In genomic region chr14:46606694-46607093, GRCm38 (mm10) we compare ENCODE assay signal across 16 mouse cellular contexts.
DNase-seq lines count a peak whose midpoint lies in the region; ATAC-seq and TF ChIP-seq lines count a peak whose summit lies in the region.
"Had no signal": no experiment of that assay in that cellular context is flagged by ENCODE, and none has a peak within 500 bp of the region (broad histone marks: within the 10 kb centered on the region; RNA-seq: fewer than 3 reads in every experiment).

No protein-coding gene starts in this region.

- DNase-seq in forebrain, embryonic 10.5 days (ENCODE audit: extremely low spot score, low spot score) = peak; percentile 13
- DNase-seq in forebrain, embryonic 14.5 days (ENCODE audit: low spot score) = no peak
- DNase-seq in liver, adult 2 months (ENCODE audit: extremely low read depth, low read depth, low spot score) = peak; percentile 63
- DNase-seq in liver, embryonic 11.5 days (ENCODE audit: low spot score) = no peak
- DNase-seq in limb, embryonic 10.5 days (ENCODE audit: low spot score) = peak; percentile 33
- no peak for DNase-seq in yolk sac, embryonic 10.5 days (ENCODE audit: low spot score)
- DNase-seq: adrenal gland, postnatal 14 days; cerebellum, adult 11-12 months; cerebellum, adult 9-10 months; cerebellum, postnatal 25 days; gastrocnemius, postnatal 36 days; heart, postnatal 14 days had no signal

- H3K9me3 ChIP-seq in forebrain, embryonic 10.5 days = no peaks in the 10 kb centered on the region; the same call in 1 of the 2 replicates
- H3K9me3 ChIP-seq in forebrain, embryonic 14.5 days (replicated peaks; ENCODE audit: control insufficient read depth, low read length) = no peaks in the 10 kb centered on the region
- no peaks in the 10 kb centered on the region for H3K9me3 ChIP-seq in liver, embryonic 11.5 days (ENCODE audit: control insufficient read depth, low read length)
- H3K9me3 ChIP-seq in limb, embryonic 10.5 days (replicated peaks) = no peaks in the 10 kb centered on the region
- no peaks in the 10 kb centered on the region for H3K9me3 ChIP-seq in liver, embryonic 16.5 days (replicated peaks; ENCODE audit: control insufficient read depth, low read length)
- H3K9me3 ChIP-seq: forebrain, embryonic 15.5 days; hindbrain, embryonic 13.5 days had no signal

- H3K9ac ChIP-seq in forebrain, embryonic 14.5 days (ENCODE audit: low read length) = no peak overlapping the region
- no peak overlapping the region for H3K9ac ChIP-seq in liver, adult 2 months (ENCODE audit: low read depth, low read length)
- no peak overlapping the region for H3K9ac ChIP-seq in liver, embryonic 11.5 days (ENCODE audit: low read depth, low read length)
- H3K9ac ChIP-seq in liver, embryonic 16.5 days (ENCODE audit: low read depth, low read length) = no peak overlapping the region
- H3K9ac ChIP-seq: forebrain, embryonic 15.5 days; hindbrain, embryonic 13.5 days had no signal

- H3K27ac ChIP-seq in forebrain, embryonic 10.5 days = no peak overlapping the region
- no peak overlapping the region for H3K27ac ChIP-seq in forebrain, embryonic 14.5 days (ENCODE audit: low read depth, low read length)
- H3K27ac ChIP-seq in liver, adult 2 months (replicated peaks; ENCODE audit: insufficient read depth, low read depth, low read length) = peak overlapping the region; percentile 79
- no peak overlapping the region for H3K27ac ChIP-seq in liver, embryonic 11.5 days (ENCODE audit: low read depth, low read length)
- H3K27ac ChIP-seq in limb, embryonic 10.5 days = peak overlapping the region; percentile 61; the same call in 1 of the 2 replicates
- no peak overlapping the region for H3K27ac ChIP-seq in liver, embryonic 16.5 days (ENCODE audit: low read length)
- H3K27ac ChIP-seq: embryonic facial prominence, embryonic 10.5 days; forebrain, embryonic 15.5 days; hindbrain, embryonic 13.5 days had no signal

- no peak for TF ChIP-seq CTCF in liver, adult 2 months (IDR thresholded peaks at IDR 0.05; ENCODE audit: low read depth, low read length)

- no peak for TF ChIP-seq POLR2A in liver, adult 2 months (IDR thresholded peaks at IDR 0.05; ENCODE audit: extremely low read depth, insufficient read depth, low read length)

- H3K27me3 ChIP-seq in forebrain, embryonic 10.5 days (ENCODE audit: poor library complexity, severe bottlenecking) = peaks cover 69% of the 10 kb centered on the region
- 0 out of 2 replicates have a peak, but pooled peaks cover under 1% of the 10 kb centered on the region for H3K27me3 ChIP-seq in forebrain, embryonic 14.5 days (replicated peaks; ENCODE audit: control insufficient read depth, insufficient read depth, low read length)
- H3K27me3 ChIP-seq in liver, adult 2 months (ENCODE audit: control insufficient read depth, insufficient read depth, low read length) = no peaks in the 10 kb centered on the region
- H3K27me3 ChIP-seq in liver, embryonic 11.5 days (replicated peaks; ENCODE audit: control insufficient read depth, insufficient read depth, low read length) = no peaks in the 10 kb centered on the region
- H3K27me3 ChIP-seq in limb, embryonic 10.5 days (ENCODE audit: low read depth, poor library complexity, severe bottlenecking) = 0 out of 2 replicates have a peak, but pooled peaks cover 11% of the 10 kb centered on the region
- H3K27me3 ChIP-seq in liver, embryonic 16.5 days (ENCODE audit: control insufficient read depth, insufficient read depth, low read depth, low read length) = no peaks in the 10 kb centered on the region
- H3K27me3 ChIP-seq: forebrain, embryonic 15.5 days had no signal

- 75% methylated on average over 3 of the region's 3 CpGs for WGBS in forebrain, embryonic 10.5 days
- WGBS in forebrain, embryonic 14.5 days = 71% methylated on average over 3 of the region's 3 CpGs
- 19% methylated on average over 3 of the region's 3 CpGs for WGBS in liver, adult 2 months
- 76% methylated on average over 3 of the region's 3 CpGs for WGBS in liver, embryonic 11.5 days
- 66% methylated on average over 3 of the region's 3 CpGs for WGBS in limb, embryonic 10.5 days
- WGBS in liver, embryonic 16.5 days (ENCODE audit: insufficient replicate concordance) = 57% methylated on average over 3 of the region's 3 CpGs

- no peak overlapping the region for H3K4me2 ChIP-seq in forebrain, embryonic 14.5 days (ENCODE audit: low read length)
- H3K4me2 ChIP-seq in liver, embryonic 11.5 days = no peak overlapping the region
- H3K4me2 ChIP-seq in liver, embryonic 16.5 days (ENCODE audit: low read depth, low read length) = no peak overlapping the region
- H3K4me2 ChIP-seq: forebrain, embryonic 15.5 days; hindbrain, embryonic 13.5 days had no signal

- H3K79me2 ChIP-seq in liver, adult 2 months (ENCODE audit: control insufficient read depth, insufficient read depth, low read length) = no peaks in the 10 kb centered on the region

- H3K4me1 ChIP-seq in forebrain, embryonic 10.5 days = peaks cover 45% of the 10 kb centered on the region
- H3K4me1 ChIP-seq in forebrain, embryonic 14.5 days (ENCODE audit: control insufficient read depth, insufficient read depth, low read length) = peaks cover 7% of the 10 kb centered on the region
- H3K4me1 ChIP-seq in liver, adult 2 months (ENCODE audit: control insufficient read depth, insufficient read depth, low read length) = peaks cover 7% of the 10 kb centered on the region; the same call in 1 of the 2 replicates
- peaks cover 5% of the 10 kb centered on the region for H3K4me1 ChIP-seq in liver, embryonic 11.5 days (replicated peaks; ENCODE audit: control insufficient read depth, insufficient read depth, low read length)
- peaks cover 68% of the 10 kb centered on the region for H3K4me1 ChIP-seq in limb, embryonic 10.5 days
- H3K4me1 ChIP-seq in liver, embryonic 16.5 days (ENCODE audit: control insufficient read depth, low read depth, low read length) = no peaks in the 10 kb centered on the region; the same call in 1 of the 2 replicates

- H3K36me3 ChIP-seq in forebrain, embryonic 10.5 days (replicated peaks) = no peaks in the 10 kb centered on the region
- no peaks in the 10 kb centered on the region for H3K36me3 ChIP-seq in forebrain, embryonic 14.5 days (ENCODE audit: control insufficient read depth, insufficient read depth, low read length)
- H3K36me3 ChIP-seq in liver, adult 2 months (ENCODE audit: control insufficient read depth, insufficient read depth, low read length) = no peaks in the 10 kb centered on the region
- no peaks in the 10 kb centered on the region for H3K36me3 ChIP-seq in liver, embryonic 11.5 days (ENCODE audit: control insufficient read depth, insufficient read depth, low read length)
- no peaks in the 10 kb centered on the region for H3K36me3 ChIP-seq in limb, embryonic 10.5 days
- no peaks in the 10 kb centered on the region for H3K36me3 ChIP-seq in liver, embryonic 16.5 days (ENCODE audit: control insufficient read depth, insufficient read depth)
- H3K36me3 ChIP-seq: embryonic facial prominence, embryonic 10.5 days; forebrain, embryonic 15.5 days; hindbrain, embryonic 13.5 days had no signal

- no peak for ATAC-seq in forebrain, embryonic 14.5 days
- no peak for ATAC-seq in liver, embryonic 11.5 days (replicated peaks; ENCODE audit: low FRiP score)
- peak; percentile 71 for ATAC-seq in liver, embryonic 16.5 days (ENCODE audit: low read depth)
- ATAC-seq: forebrain, embryonic 15.5 days had no signal

- no peak overlapping the region for H3K4me3 ChIP-seq in forebrain, embryonic 10.5 days
- H3K4me3 ChIP-seq in forebrain, embryonic 14.5 days (ENCODE audit: low read depth, low read length) = no peak overlapping the region
- no peak overlapping the region for H3K4me3 ChIP-seq in liver, adult 2 months (ENCODE audit: insufficient read depth, low read depth, low read length)
- no peak overlapping the region for H3K4me3 ChIP-seq in liver, embryonic 11.5 days (ENCODE audit: low read depth, low read length)
- H3K4me3 ChIP-seq in limb, embryonic 10.5 days = no peak overlapping the region
- H3K4me3 ChIP-seq in liver, embryonic 16.5 days (ENCODE audit: low read depth, low read length) = no peak overlapping the region
- H3K4me3 ChIP-seq: embryonic facial prominence, embryonic 10.5 days; forebrain, embryonic 15.5 days; hindbrain, embryonic 13.5 days had no signal

Comparison
In these comparisons a context has a peak if more than half of its experiments do, and no peak if none do; other contexts are left out.
1. DNase-seq: peak in forebrain, embryonic 10.5 days (single experiment), liver, adult 2 months (single experiment) and limb, embryonic 10.5 days (single experiment); none in forebrain, embryonic 14.5 days (single experiment), liver, embryonic 11.5 days (single experiment) and yolk sac, embryonic 10.5 days (single experiment).
2. H3K27ac ChIP-seq: peak in liver, adult 2 months (single experiment) and limb, embryonic 10.5 days (single experiment); none in forebrain, embryonic 10.5 days (single experiment), forebrain, embryonic 14.5 days (single experiment), liver, embryonic 11.5 days (single experiment) and liver, embryonic 16.5 days (single experiment).